Mouse (Mus musculus) C2C12 (cell line): ENCODE measurements around the gene Msantd2.

Experiments
- CTCF ChIP-seq: IDR thresholded peaks from one replicate; pipeline ENCODE4 v1.5.1; 2011; ENCODE audit not compliant: control insufficient read depth, insufficient read depth, insufficient read length
- FOSL1 ChIP-seq: IDR thresholded peaks from one replicate; pipeline ENCODE4 v1.8.0; 2011; ENCODE audit warnings: mild to moderate bottlenecking, low read length; ENCODE audit not compliant: poor library complexity, insufficient read depth, severe bottlenecking
- MAX ChIP-seq: IDR thresholded peaks from one replicate; pipeline ENCODE4 v1.6.1; 2011; ENCODE audit warnings: mild to moderate bottlenecking, control low read depth

DNA sequence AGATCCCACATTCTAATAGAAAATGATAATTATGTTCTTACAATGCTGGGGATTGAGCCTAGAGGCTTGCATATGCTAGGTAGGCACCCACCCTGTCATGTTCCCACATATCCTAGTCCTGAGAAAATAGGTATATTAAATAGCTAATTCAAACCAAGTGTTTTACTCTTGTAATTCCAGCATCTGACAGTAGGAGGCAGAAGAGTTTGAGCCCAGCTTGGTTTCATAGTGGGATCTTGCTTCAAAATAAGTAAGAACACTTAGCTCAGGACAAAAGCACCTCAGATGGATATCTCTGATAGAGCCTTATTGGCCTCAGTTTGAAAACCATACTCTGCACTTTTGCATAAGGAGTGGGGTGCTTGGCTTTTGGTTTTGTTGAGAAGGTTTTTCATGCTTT is 15.2 kb downstream of the Msantd2 start:
- TF ChIP-seq MAX (no peak), CTCF (no peak), FOSL1 (no peak)
